Mouse (Mus musculus): ENCODE results near the gene Cln3. TPM values are rescaled to one million over a fixed set of nuclear protein-coding genes. Genes with fewer than 3 reads are reported as not detected.

Gene Cln3
- polyA plus RNA-seq (2015; fragmentation: Nextera tagmentation; extraction: Ambion mirVana), result 17.6 and 20.7 TPM in 2 replicates

GRCm38 (mm10) chr7:126585717-126586116, at the start of gene Cln3:
Gene Cln3, minus strand, starts transcription at chr7:126585817.
- Histone ChIP-seq H3K27me3 (peaks cover 21% of the 10 kb centered on the region), H3K9me3 (replicated peaks) (no peaks in the 10 kb centered on the region), H3K27ac (no peak within 1 kb of the TSS), H3K9ac (no peak within 1 kb of the TSS), H3K4me2 (peak within 1 kb of the TSS; percentile 12; the same call in 1 of the 2 replicates), H3K36me3 (no peaks in the 10 kb centered on the region; the same call in 1 of the 2 replicates), H3K4me3 (no peak within 1 kb of the TSS), H3K4me1 (replicated peaks) (peaks cover 14% of the 10 kb centered on the region; the same call in 1 of the 2 replicates)
- 62% methylated on average over 6 of the region's 6 CpGs for WGBS
- no peak for ATAC-seq (replicated peaks; ENCODE audit: insufficient number of reproducible peaks, insufficient read depth, low FRiP score, low read depth)

GRCm38 (mm10) chr7:126635375-126635774, 49.8 kb upstream of the Cln3 start:
- H3K4me3 ChIP-seq, result no peak overlapping the region
- H3K36me3 ChIP-seq, result no peaks in the 10 kb centered on the region
- no peak for ATAC-seq (replicated peaks; ENCODE audit: insufficient number of reproducible peaks, insufficient read depth, low FRiP score, low read depth)
- H3K9ac ChIP-seq, result no peak overlapping the region
- 0 out of 2 replicates have a peak, but pooled peaks cover 4% of the 10 kb centered on the region for H3K27me3 ChIP-seq
- H3K4me1 ChIP-seq (replicated peaks), result no peaks in the 10 kb centered on the region
- H3K9me3 ChIP-seq (replicated peaks), result no peaks in the 10 kb centered on the region
- H3K4me2 ChIP-seq, result no peak overlapping the region
- H3K27ac ChIP-seq, result no peak overlapping the region

- ATAC-seq (replicated peaks; ENCODE audit: insufficient number of reproducible peaks, insufficient read depth, low FRiP score, low read depth), result no peak
- Histone ChIP-seq H3K9ac (no peak overlapping the region), H3K27ac (no peak overlapping the region), H3K9me3 (replicated peaks) (no peaks in the 10 kb centered on the region), H3K4me3 (no peak overlapping the region), H3K27me3 (0 out of 2 replicates have a peak, but pooled peaks cover 4% of the 10 kb centered on the region), H3K4me1 (replicated peaks) (no peaks in the 10 kb centered on the region), H3K36me3 (no peaks in the 10 kb centered on the region), H3K4me2 (no peak overlapping the region)
- 70% methylated on average over 2 of the region's 2 CpGs for WGBS
Measured at GRCm38 (mm10) chr7:126632478-126632877, 46.9 kb upstream of the Cln3 start.

GRCm38 (mm10) chr7:126630824-126631518, 45.4 kb upstream of the Cln3 start, which contains the start of gene Nupr1:
Gene Nupr1, minus strand, starts transcription at chr7:126630861.
- WGBS, result 89% methylated on average over 4 of the region's 4 CpGs
- Histone ChIP-seq H3K27ac (no peak within 1 kb of the TSS), H3K9ac (no peak within 1 kb of the TSS; the same call in 1 of the 2 replicates), H3K9me3 (replicated peaks) (no peaks in the 10 kb centered on the region), H3K4me3 (no peak within 1 kb of the TSS), H3K4me2 (no peak within 1 kb of the TSS), H3K36me3 (no peaks in the 10 kb centered on the region), H3K27me3 (0 out of 2 replicates have a peak, but pooled peaks cover 4% of the 10 kb centered on the region), H3K4me1 (replicated peaks) (peaks cover 2% of the 10 kb centered on the region; the same call in 1 of the 2 replicates)
- ATAC-seq (replicated peaks; ENCODE audit: insufficient number of reproducible peaks, insufficient read depth, low FRiP score, low read depth), result no peak

- Histone ChIP-seq H3K9ac (no peak overlapping the region; the same call in 1 of the 2 replicates), H3K36me3 (no peaks in the 10 kb centered on the region), H3K4me3 (no peak overlapping the region), H3K4me1 (replicated peaks) (peaks cover 8% of the 10 kb centered on the region; the same call in 1 of the 2 replicates), H3K27me3 (0 out of 2 replicates have a peak, but pooled peaks cover 4% of the 10 kb centered on the region), H3K4me2 (no peak overlapping the region), H3K27ac (no peak overlapping the region), H3K9me3 (replicated peaks) (no peaks in the 10 kb centered on the region)
- WGBS, result 53% methylated on average over 3 of the region's 3 CpGs
- no peak for ATAC-seq (replicated peaks; ENCODE audit: insufficient number of reproducible peaks, insufficient read depth, low FRiP score, low read depth)
Measured at GRCm38 (mm10) chr7:126629915-126630314, 44.3 kb upstream of the Cln3 start.

- H3K9ac ChIP-seq, result no peak overlapping the region
- H3K27me3 ChIP-seq, result no peaks in the 10 kb centered on the region
- peaks cover 11% of the 10 kb centered on the region; the same call in 1 of the 2 replicates for H3K4me1 ChIP-seq (replicated peaks)
- no peak overlapping the region for H3K4me3 ChIP-seq
- 52% methylated on average over 6 of the region's 6 CpGs for whole genome bisulfite sequencing
- H3K4me2 ChIP-seq, result no peak overlapping the region
- no peak for ATAC-seq (replicated peaks; ENCODE audit: insufficient number of reproducible peaks, insufficient read depth, low FRiP score, low read depth)
- H3K27ac ChIP-seq, result peak overlapping the region; percentile 34
- H3K9me3 ChIP-seq (replicated peaks), result no peaks in the 10 kb centered on the region
- no peaks in the 10 kb centered on the region for H3K36me3 ChIP-seq
Measured at GRCm38 (mm10) chr7:126628111-126628510, 42.5 kb upstream of the Cln3 start.

GRCm38 (mm10) chr7:126625807-126626600, 40.4 kb upstream of the Cln3 start:
- peaks cover 18% of the 10 kb centered on the region for H3K4me1 ChIP-seq (replicated peaks)
- H3K4me3 ChIP-seq, result no peak overlapping the region
- H3K9ac ChIP-seq, result no peak overlapping the region
- H3K36me3 ChIP-seq, result no peaks in the 10 kb centered on the region
- no peak for ATAC-seq (replicated peaks; ENCODE audit: insufficient number of reproducible peaks, insufficient read depth, low FRiP score, low read depth)
- H3K27me3 ChIP-seq, result no peaks in the 10 kb centered on the region
- 75% methylated on average over 3 of the region's 3 CpGs for WGBS
- H3K4me2 ChIP-seq, result no peak overlapping the region
- H3K27ac ChIP-seq, result no peak overlapping the region
- H3K9me3 ChIP-seq (replicated peaks), result no peaks in the 10 kb centered on the region

- Histone ChIP-seq H3K36me3 (no peaks in the 10 kb centered on the region), H3K4me3 (no peak overlapping the region), H3K4me2 (no peak overlapping the region; the same call in 1 of the 2 replicates), H3K9me3 (replicated peaks) (no peaks in the 10 kb centered on the region), H3K4me1 (replicated peaks) (peaks cover 18% of the 10 kb centered on the region), H3K27ac (peak overlapping the region; percentile 21; the same call in 1 of the 2 replicates), H3K9ac (no peak overlapping the region), H3K27me3 (no peaks in the 10 kb centered on the region)
- ATAC-seq (replicated peaks; ENCODE audit: insufficient number of reproducible peaks, insufficient read depth, low FRiP score, low read depth), result peak; percentile 73
- WGBS, result 34% methylated on average over 6 of the region's 6 CpGs
Measured at GRCm38 (mm10) chr7:126625369-126625768, 39.8 kb upstream of the Cln3 start.

GRCm38 (mm10) chr7:126624774-126625173, 39.2 kb upstream of the Cln3 start:
- peaks cover 18% of the 10 kb centered on the region for H3K4me1 ChIP-seq (replicated peaks)
- WGBS, result 56% methylated on average over 16 of the region's 16 CpGs
- H3K27me3 ChIP-seq, result no peaks in the 10 kb centered on the region
- H3K9ac ChIP-seq, result no peak overlapping the region
- no peaks in the 10 kb centered on the region for H3K9me3 ChIP-seq (replicated peaks)
- no peak for ATAC-seq (replicated peaks; ENCODE audit: insufficient number of reproducible peaks, insufficient read depth, low FRiP score, low read depth)
- H3K36me3 ChIP-seq, result no peaks in the 10 kb centered on the region
- H3K27ac ChIP-seq, result no peak overlapping the region; the same call in 1 of the 2 replicates
- no peak overlapping the region; the same call in 1 of the 2 replicates for H3K4me2 ChIP-seq
- H3K4me3 ChIP-seq, result peak overlapping the region; percentile 3; the same call in 1 of the 2 replicates

- ATAC-seq (replicated peaks; ENCODE audit: insufficient number of reproducible peaks, insufficient read depth, low FRiP score, low read depth), result no peak
- Histone ChIP-seq H3K4me2 (no peak overlapping the region), H3K4me3 (no peak overlapping the region), H3K4me1 (replicated peaks) (peaks cover 18% of the 10 kb centered on the region), H3K27me3 (no peaks in the 10 kb centered on the region), H3K9me3 (replicated peaks) (no peaks in the 10 kb centered on the region), H3K9ac (no peak overlapping the region), H3K27ac (no peak overlapping the region), H3K36me3 (no peaks in the 10 kb centered on the region)
- WGBS, result 89% methylated on average over 1 of the region's 1 CpGs
Measured at GRCm38 (mm10) chr7:126623381-126623780, 37.8 kb upstream of the Cln3 start.
